Mouse (Mus musculus): Measurements from ENCODE around the gene Exoc2. TPM values are rescaled to one million over a fixed set of nuclear protein-coding genes. Genes with fewer than 3 reads are reported as not detected.
A peak's percentile ranks its signal among the peaks of the same experiment; 100 is the strongest.

Gene Exoc2
- polyA plus RNA-seq, 1 experiment from 2014 or later: 17.1 TPM

- Histone ChIP-seq H3K27me3 (replicated peaks; ENCODE audit: insufficient read depth, low read length) (no peaks in the 10 kb centered on the region), H3K36me3 (ENCODE audit: insufficient read depth, low read length) (no peaks in the 10 kb centered on the region), H3K9ac (replicated peaks; ENCODE audit: low read depth) (no peak overlapping the region), H3K4me1 (ENCODE audit: insufficient read depth, low read depth, low read length) (no peaks in the 10 kb centered on the region), H3K27ac (ENCODE audit: low read length) (no peak overlapping the region), H3K4me3 (ENCODE audit: low read depth, low read length) (no peak overlapping the region), H3K4me2 (replicated peaks; ENCODE audit: low read depth, low read length) (no peak overlapping the region), H3K9me3 (ENCODE audit: low read length) (no peaks in the 10 kb centered on the region)
- WGBS: 73% methylated on average over 4 of the region's 4 CpGs
- TF ChIP-seq EP300 (IDR thresholded peaks at IDR 0.05) (no peak), CTCF (IDR thresholded peaks at IDR 0.05) (no peak)
- no peak for DNase-seq (ENCODE audit: low spot score)
- ATAC-seq: no peak
Measured at GRCm38 (mm10) chr13:30787960-30788359, 185.9 kb downstream of the Exoc2 start.

DNA sequence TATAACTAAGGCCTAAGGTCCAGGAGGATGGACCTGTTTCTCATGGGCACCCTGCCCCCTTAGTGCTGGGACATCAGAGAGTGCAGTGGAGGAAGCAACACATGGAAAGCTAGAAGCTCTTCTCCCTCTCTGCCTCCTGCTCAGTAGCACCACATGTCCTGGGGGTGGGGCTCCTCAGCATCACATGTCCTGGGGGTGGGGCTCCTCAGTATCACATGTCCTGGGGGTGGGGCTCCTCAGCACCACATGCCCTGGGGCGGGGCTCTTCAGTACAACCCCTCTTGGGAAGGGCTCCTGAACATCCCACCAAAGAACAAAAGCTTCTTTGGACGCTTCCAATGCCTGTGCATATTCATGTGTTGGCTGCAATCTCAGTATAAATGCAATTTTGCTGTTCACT is 186.3 kb downstream of the Exoc2 start:
- WGBS: 92% methylated on average over 2 of the region's 2 CpGs

GRCm38 (mm10) chr13:30787036-30787320 is 186.9 kb downstream of the Exoc2 start:
- Histone ChIP-seq H3K4me2 (replicated peaks; ENCODE audit: low read depth, low read length) (no peak overlapping the region), H3K36me3 (ENCODE audit: insufficient read depth, low read length) (no peaks in the 10 kb centered on the region), H3K9ac (replicated peaks; ENCODE audit: low read depth) (no peak overlapping the region), H3K27me3 (replicated peaks; ENCODE audit: insufficient read depth, low read length) (no peaks in the 10 kb centered on the region), H3K4me1 (ENCODE audit: insufficient read depth, low read depth, low read length) (no peaks in the 10 kb centered on the region), H3K27ac (ENCODE audit: low read length) (no peak overlapping the region), H3K4me3 (ENCODE audit: low read depth, low read length) (no peak overlapping the region), H3K9me3 (ENCODE audit: low read length) (no peaks in the 10 kb centered on the region)
- DNase-seq (ENCODE audit: low spot score) (no peak), ATAC-seq (no peak)
- TF ChIP-seq EP300 (IDR thresholded peaks at IDR 0.05): no peak
- no peak for TF ChIP-seq CTCF (IDR thresholded peaks at IDR 0.05)
- 78% methylated on average over 2 of the region's 2 CpGs for WGBS

More for the DNA sequence above, 186.3 kb downstream of the Exoc2 start:
- Histone ChIP-seq H3K4me1 (ENCODE audit: insufficient read depth, low read depth, low read length) (no peaks in the 10 kb centered on the region), H3K27ac (ENCODE audit: low read length) (no peak overlapping the region), H3K27me3 (replicated peaks; ENCODE audit: insufficient read depth, low read length) (no peaks in the 10 kb centered on the region), H3K9me3 (ENCODE audit: low read length) (no peaks in the 10 kb centered on the region), H3K9ac (replicated peaks; ENCODE audit: low read depth) (no peak overlapping the region), H3K36me3 (ENCODE audit: insufficient read depth, low read length) (no peaks in the 10 kb centered on the region), H3K4me2 (replicated peaks; ENCODE audit: low read depth, low read length) (no peak overlapping the region), H3K4me3 (ENCODE audit: low read depth, low read length) (no peak overlapping the region)
- TF ChIP-seq CTCF (IDR thresholded peaks at IDR 0.05) (no peak), EP300 (IDR thresholded peaks at IDR 0.05) (no peak)
- ATAC-seq: no peak
- no peak for DNase-seq (ENCODE audit: low spot score)

- WGBS: 65% methylated on average over 5 of the region's 5 CpGs
- Histone ChIP-seq H3K36me3 (ENCODE audit: insufficient read depth, low read length) (no peaks in the 10 kb centered on the region), H3K27ac (ENCODE audit: low read length) (no peak overlapping the region), H3K4me3 (ENCODE audit: low read depth, low read length) (no peak overlapping the region), H3K9ac (replicated peaks; ENCODE audit: low read depth) (no peak overlapping the region), H3K9me3 (ENCODE audit: low read length) (no peaks in the 10 kb centered on the region), H3K4me1 (ENCODE audit: insufficient read depth, low read depth, low read length) (no peaks in the 10 kb centered on the region), H3K4me2 (replicated peaks; ENCODE audit: low read depth, low read length) (no peak overlapping the region), H3K27me3 (replicated peaks; ENCODE audit: insufficient read depth, low read length) (no peaks in the 10 kb centered on the region)
- DNase-seq (ENCODE audit: low spot score): peak; percentile 18
- no peak for TF ChIP-seq CTCF (IDR thresholded peaks at IDR 0.05)
- no peak for TF ChIP-seq EP300 (IDR thresholded peaks at IDR 0.05)
- ATAC-seq: peak; percentile 42
Measured at GRCm38 (mm10) chr13:30786235-30787035, 187.5 kb downstream of the Exoc2 start.

GRCm38 (mm10) chr13:30785423-30786040 is 188.4 kb downstream of the Exoc2 start:
- Histone ChIP-seq H3K27ac (ENCODE audit: low read length) (no peak overlapping the region), H3K27me3 (replicated peaks; ENCODE audit: insufficient read depth, low read length) (no peaks in the 10 kb centered on the region), H3K4me1 (ENCODE audit: insufficient read depth, low read depth, low read length) (no peaks in the 10 kb centered on the region), H3K9ac (replicated peaks; ENCODE audit: low read depth) (no peak overlapping the region), H3K9me3 (ENCODE audit: low read length) (no peaks in the 10 kb centered on the region), H3K4me2 (replicated peaks; ENCODE audit: low read depth, low read length) (no peak overlapping the region), H3K36me3 (ENCODE audit: insufficient read depth, low read length) (no peaks in the 10 kb centered on the region), H3K4me3 (ENCODE audit: low read depth, low read length) (no peak overlapping the region)
- ATAC-seq: peak; percentile 43; the same call in 1 of the 2 replicates
- DNase-seq (ENCODE audit: low spot score): peak; percentile 30
- 68% methylated on average over 4 of the region's 4 CpGs for WGBS
- TF ChIP-seq CTCF (IDR thresholded peaks at IDR 0.05): no peak
- no peak for TF ChIP-seq EP300 (IDR thresholded peaks at IDR 0.05)

DNA sequence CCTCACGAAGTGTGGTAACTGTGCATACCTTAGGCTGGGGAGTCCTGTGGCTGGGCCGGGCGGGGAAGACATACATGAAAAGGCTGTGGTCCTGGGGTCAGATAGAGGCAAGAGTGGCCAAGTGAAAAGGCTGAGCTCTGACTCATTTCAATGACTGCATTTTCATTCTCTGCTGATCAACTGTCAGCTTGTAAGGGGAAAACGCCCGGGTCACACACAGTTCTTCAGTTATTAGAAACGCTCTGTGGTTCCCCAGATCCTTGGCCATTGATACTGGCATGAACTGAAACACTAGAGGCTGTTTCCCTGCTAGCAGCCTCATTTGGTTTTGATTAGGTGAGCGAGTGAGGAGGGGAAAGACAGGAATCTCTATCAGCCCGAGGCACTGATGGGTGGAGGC is 191.5 kb downstream of the Exoc2 start:
- Histone ChIP-seq H3K4me1 (ENCODE audit: insufficient read depth, low read depth, low read length) (no peaks in the 10 kb centered on the region), H3K9ac (replicated peaks; ENCODE audit: low read depth) (no peak overlapping the region), H3K27me3 (replicated peaks; ENCODE audit: insufficient read depth, low read length) (no peaks in the 10 kb centered on the region), H3K9me3 (ENCODE audit: low read length) (no peaks in the 10 kb centered on the region), H3K4me3 (ENCODE audit: low read depth, low read length) (no peak overlapping the region), H3K27ac (ENCODE audit: low read length) (no peak overlapping the region), H3K36me3 (ENCODE audit: insufficient read depth, low read length) (no peaks in the 10 kb centered on the region), H3K4me2 (replicated peaks; ENCODE audit: low read depth, low read length) (no peak overlapping the region)
- DNase-seq (ENCODE audit: low spot score) (no peak), ATAC-seq (peak; percentile 11; the same call in 1 of the 2 replicates)
- 51% methylated on average over 8 of the region's 8 CpGs for WGBS
- TF ChIP-seq EP300 (IDR thresholded peaks at IDR 0.05) (no peak), CTCF (IDR thresholded peaks at IDR 0.05) (no peak)
